ENCODE assay signal across 29 mouse cellular contexts in the genomic region with DNA sequence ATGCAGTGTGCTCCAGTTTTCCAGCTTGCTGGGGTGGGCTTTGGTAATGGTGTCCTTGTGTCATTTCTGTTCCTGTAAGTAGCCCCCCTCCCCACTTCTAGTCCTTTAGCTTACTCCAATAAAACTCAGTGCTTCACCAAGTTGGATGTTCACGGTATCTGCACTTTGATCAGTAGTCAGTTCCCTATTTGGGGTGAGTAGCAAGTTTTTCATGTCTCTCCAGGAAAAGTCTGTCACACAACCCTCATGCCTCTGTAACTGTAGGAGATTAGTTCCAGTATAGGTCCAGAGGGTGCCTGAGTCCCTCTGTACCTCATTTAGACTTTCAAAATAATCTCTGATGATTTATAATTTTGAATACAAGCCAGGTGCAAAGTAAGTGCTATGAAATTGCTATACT. TPM values are rescaled to one million over a fixed set of nuclear protein-coding genes. Genes with fewer than 3 reads are reported as not detected.
"Had no signal": no experiment of that assay in that cellular context is flagged by ENCODE, and none has a peak within 500 bp of the region (broad histone marks: within the 10 kb centered on the region; RNA-seq: fewer than 3 reads in every experiment).

No protein-coding gene starts in this region.

- ATAC-seq: liver, embryonic 12.5 days; midbrain, embryonic 15.5 days had no signal

- H3K4me3 ChIP-seq: layer of hippocampus, adult 2 months; limb, embryonic 10.5 days; limb, embryonic 13.5 days; liver, embryonic 12.5 days; liver, embryonic 15.5 days; lung, embryonic 15.5 days; midbrain, embryonic 12.5 days; midbrain, embryonic 15.5 days; neural tube, embryonic 12.5 days had no signal

- H3K9ac ChIP-seq: limb, embryonic 13.5 days; liver, embryonic 12.5 days; liver, embryonic 15.5 days; lung, embryonic 15.5 days; midbrain, embryonic 12.5 days; midbrain, embryonic 15.5 days; neural tube, embryonic 12.5 days had no signal

- H3K27me3 ChIP-seq: limb, embryonic 13.5 days; liver, embryonic 12.5 days; liver, embryonic 15.5 days; lung, embryonic 15.5 days; midbrain, embryonic 12.5 days; midbrain, embryonic 15.5 days; neural tube, embryonic 12.5 days had no signal

- DNase-seq: kidney, adult 11 months; kidney, adult 8-10 months; kidney, postnatal 25 days; layer of hippocampus, adult 9-11 months; liver; lung, adult 18-20 months; lung, postnatal 10 days; lung, postnatal 36 days; retina, postnatal 1 day; right cerebral cortex, postnatal 25 days; thymus, postnatal 25 days had no signal

- H3K27ac ChIP-seq: kidney, postnatal 0 days; layer of hippocampus, adult 2 months; limb, embryonic 10.5 days; limb, embryonic 13.5 days; liver, embryonic 12.5 days; liver, embryonic 15.5 days; lung, embryonic 15.5 days; midbrain, embryonic 12.5 days; midbrain, embryonic 15.5 days; neural tube, embryonic 12.5 days had no signal

- H3K36me3 ChIP-seq: limb, embryonic 10.5 days; limb, embryonic 13.5 days; liver, embryonic 12.5 days; liver, embryonic 15.5 days; lung, embryonic 15.5 days; midbrain, embryonic 12.5 days; midbrain, embryonic 15.5 days; neural tube, embryonic 12.5 days had no signal

- H3K4me1 ChIP-seq: limb, embryonic 10.5 days; lung, embryonic 15.5 days; midbrain, embryonic 12.5 days; midbrain, embryonic 15.5 days; neural tube, embryonic 12.5 days had no signal

- H3K9me3 ChIP-seq: limb, embryonic 10.5 days; limb, embryonic 13.5 days; liver, embryonic 12.5 days; liver, embryonic 15.5 days; lung, embryonic 15.5 days; midbrain, embryonic 12.5 days; midbrain, embryonic 15.5 days; neural tube, embryonic 12.5 days had no signal

RNA-seq across cellular contexts. Expression of a gene that starts 21.4 kb away (rescaled TPM):
- total RNA-seq: layer of hippocampus, adult 2 months; layer of hippocampus, postnatal 25 days; left cerebral cortex, adult 18-20 months; left cerebral cortex, postnatal 25 days; neutrophil, adult 5-6 weeks had no signal
- polyA plus RNA-seq: kidney, postnatal 0 days; large intestine, adult 2 months; limb, embryonic 10.5 days; limb, embryonic 13.5 days; liver, embryonic 12.5 days; liver, embryonic 15.5 days; lung, embryonic 15.5 days; midbrain, embryonic 12.5 days; midbrain, embryonic 15.5 days; neural tube, embryonic 12.5 days; small intestine, adult 2 months; spleen, adult 2 months; thymus, postnatal 0 days had no signal
